Mouse (Mus musculus): ENCODE data around the gene Unc13d.

- no peak for TF ChIP-seq CTCF (IDR thresholded peaks at IDR 0.05; ENCODE audit: extremely low read depth, insufficient read length, insufficient replicate concordance, low read depth, low read length)
- TF ChIP-seq POLR2A (IDR thresholded peaks at IDR 0.05; ENCODE audit: low read depth, low read length): no peak
Measured at GRCm38 (mm10) chr11:116108464-116109137, 30.8 kb upstream of the Unc13d start.
